Mouse (Mus musculus): ENCODE measurements around the gene Kalrn. TPM values are rescaled to one million over a fixed set of nuclear protein-coding genes. Genes with fewer than 3 reads are reported as not detected.

Kalrn gene
- polyA plus RNA-seq, 1 experiment from 2014 or later, result 16.8 TPM

- no peak for DNase-seq (ENCODE audit: low spot score, missing footprints)
- Histone ChIP-seq H3K9me3 (ENCODE audit: control insufficient read depth, low read length) (no peaks in the 10 kb centered on the region), H3K4me1 (ENCODE audit: control insufficient read depth, insufficient read depth, low read length) (peaks cover 8% of the 10 kb centered on the region), H3K9ac (ENCODE audit: low read length) (no peak overlapping the region), H3K27me3 (ENCODE audit: control insufficient read depth, insufficient read depth, low read length) (no peaks in the 10 kb centered on the region), H3K4me2 (no peak overlapping the region), H3K27ac (ENCODE audit: low read depth, low read length) (no peak overlapping the region), H3K4me3 (ENCODE audit: low read depth, low read length) (no peak overlapping the region), H3K36me3 (ENCODE audit: control insufficient read depth, insufficient read depth, low read length) (no peaks in the 10 kb centered on the region)
- 71% methylated on average over 3 of the region's 3 CpGs for WGBS
- ATAC-seq (ENCODE audit: low FRiP score), result no peak
Measured at GRCm38 (mm10) chr16:34417383-34417782, 155.9 kb downstream of the Kalrn start.

- Histone ChIP-seq H3K36me3 (ENCODE audit: control insufficient read depth, insufficient read depth, low read length) (no peaks in the 10 kb centered on the region), H3K27ac (ENCODE audit: low read depth, low read length) (no peak overlapping the region), H3K27me3 (ENCODE audit: control insufficient read depth, insufficient read depth, low read length) (no peaks in the 10 kb centered on the region), H3K4me1 (ENCODE audit: control insufficient read depth, insufficient read depth, low read length) (peaks cover 4% of the 10 kb centered on the region), H3K9me3 (ENCODE audit: control insufficient read depth, low read length) (no peaks in the 10 kb centered on the region), H3K4me2 (no peak overlapping the region), H3K4me3 (ENCODE audit: low read depth, low read length) (no peak overlapping the region), H3K9ac (ENCODE audit: low read length) (no peak overlapping the region)
- WGBS, result 84% methylated on average over 7 of the region's 7 CpGs
- ATAC-seq (ENCODE audit: low FRiP score), result no peak
- DNase-seq (ENCODE audit: low spot score, missing footprints), result no peak
Measured at GRCm38 (mm10) chr16:34414581-34414980, 158.8 kb downstream of the Kalrn start.

- no peak for ATAC-seq (ENCODE audit: low FRiP score)
- Histone ChIP-seq H3K27ac (ENCODE audit: low read depth, low read length) (no peak overlapping the region), H3K4me2 (no peak overlapping the region), H3K36me3 (ENCODE audit: control insufficient read depth, insufficient read depth, low read length) (no peaks in the 10 kb centered on the region), H3K9me3 (ENCODE audit: control insufficient read depth, low read length) (no peaks in the 10 kb centered on the region), H3K4me3 (ENCODE audit: low read depth, low read length) (no peak overlapping the region), H3K9ac (ENCODE audit: low read length) (no peak overlapping the region), H3K4me1 (ENCODE audit: control insufficient read depth, insufficient read depth, low read length) (peaks cover 4% of the 10 kb centered on the region), H3K27me3 (ENCODE audit: control insufficient read depth, insufficient read depth, low read length) (no peaks in the 10 kb centered on the region)
- no peak for DNase-seq (ENCODE audit: low spot score, missing footprints)
- 67% methylated on average over 10 of the region's 10 CpGs for WGBS
Measured at GRCm38 (mm10) chr16:34413868-34414333, 159.4 kb downstream of the Kalrn start.

- Histone ChIP-seq H3K36me3 (ENCODE audit: control insufficient read depth, insufficient read depth, low read length) (no peaks in the 10 kb centered on the region), H3K27me3 (ENCODE audit: control insufficient read depth, insufficient read depth, low read length) (no peaks in the 10 kb centered on the region), H3K9ac (ENCODE audit: low read length) (no peak overlapping the region), H3K27ac (ENCODE audit: low read depth, low read length) (no peak overlapping the region), H3K9me3 (ENCODE audit: control insufficient read depth, low read length) (no peaks in the 10 kb centered on the region), H3K4me3 (ENCODE audit: low read depth, low read length) (no peak overlapping the region), H3K4me2 (no peak overlapping the region), H3K4me1 (ENCODE audit: control insufficient read depth, insufficient read depth, low read length) (no peaks in the 10 kb centered on the region)
- ATAC-seq (ENCODE audit: low FRiP score), result no peak; the same call in 1 of the 2 replicates
- WGBS, result 85% methylated on average over 8 of the region's 8 CpGs
- DNase-seq (ENCODE audit: low spot score, missing footprints), result no peak
Measured at GRCm38 (mm10) chr16:34407036-34407435, 166.3 kb downstream of the Kalrn start.

GRCm38 (mm10) chr16:34405094-34405493 is 168.2 kb downstream of the Kalrn start:
- H3K4me3 ChIP-seq (ENCODE audit: low read depth, low read length), result no peak overlapping the region
- H3K9ac ChIP-seq (ENCODE audit: low read length), result no peak overlapping the region
- H3K27me3 ChIP-seq (ENCODE audit: control insufficient read depth, insufficient read depth, low read length), result no peaks in the 10 kb centered on the region
- no peak for DNase-seq (ENCODE audit: low spot score, missing footprints)
- no peak overlapping the region for H3K4me2 ChIP-seq
- WGBS, result 72% methylated on average over 5 of the region's 5 CpGs
- H3K9me3 ChIP-seq (ENCODE audit: control insufficient read depth, low read length), result no peaks in the 10 kb centered on the region
- no peak for ATAC-seq (ENCODE audit: low FRiP score)
- H3K27ac ChIP-seq (ENCODE audit: low read depth, low read length), result no peak overlapping the region
- no peaks in the 10 kb centered on the region for H3K36me3 ChIP-seq (ENCODE audit: control insufficient read depth, insufficient read depth, low read length)
- no peaks in the 10 kb centered on the region for H3K4me1 ChIP-seq (ENCODE audit: control insufficient read depth, insufficient read depth, low read length)

- Histone ChIP-seq H3K36me3 (ENCODE audit: control insufficient read depth, insufficient read depth, low read length) (no peaks in the 10 kb centered on the region), H3K9me3 (ENCODE audit: control insufficient read depth, low read length) (no peaks in the 10 kb centered on the region), H3K9ac (ENCODE audit: low read length) (no peak overlapping the region), H3K27me3 (ENCODE audit: control insufficient read depth, insufficient read depth, low read length) (no peaks in the 10 kb centered on the region), H3K27ac (ENCODE audit: low read depth, low read length) (no peak overlapping the region), H3K4me3 (ENCODE audit: low read depth, low read length) (no peak overlapping the region), H3K4me2 (no peak overlapping the region), H3K4me1 (ENCODE audit: control insufficient read depth, insufficient read depth, low read length) (no peaks in the 10 kb centered on the region)
- 68% methylated on average over 1 of the region's 1 CpGs for WGBS
- no peak for DNase-seq (ENCODE audit: low spot score, missing footprints)
- ATAC-seq (ENCODE audit: low FRiP score), result no peak
Measured at GRCm38 (mm10) chr16:34401216-34401615, 172.1 kb downstream of the Kalrn start.

GRCm38 (mm10) chr16:34400102-34400728 is 173.1 kb downstream of the Kalrn start:
- Histone ChIP-seq H3K4me3 (ENCODE audit: low read depth, low read length) (no peak overlapping the region), H3K4me1 (ENCODE audit: control insufficient read depth, insufficient read depth, low read length) (no peaks in the 10 kb centered on the region), H3K9ac (ENCODE audit: low read length) (no peak overlapping the region), H3K9me3 (ENCODE audit: control insufficient read depth, low read length) (no peaks in the 10 kb centered on the region), H3K36me3 (ENCODE audit: control insufficient read depth, insufficient read depth, low read length) (no peaks in the 10 kb centered on the region), H3K4me2 (no peak overlapping the region), H3K27ac (ENCODE audit: low read depth, low read length) (no peak overlapping the region), H3K27me3 (ENCODE audit: control insufficient read depth, insufficient read depth, low read length) (no peaks in the 10 kb centered on the region)
- ATAC-seq (ENCODE audit: low FRiP score) (no peak), DNase-seq (ENCODE audit: low spot score, missing footprints) (no peak)
- WGBS, result 50% methylated on average over 13 of the region's 13 CpGs

GRCm38 (mm10) chr16:34395221-34395811 is 178.0 kb downstream of the Kalrn start:
- Histone ChIP-seq H3K9ac (ENCODE audit: low read length) (no peak overlapping the region), H3K27ac (ENCODE audit: low read depth, low read length) (no peak overlapping the region), H3K9me3 (ENCODE audit: control insufficient read depth, low read length) (no peaks in the 10 kb centered on the region), H3K4me2 (no peak overlapping the region), H3K36me3 (ENCODE audit: control insufficient read depth, insufficient read depth, low read length) (no peaks in the 10 kb centered on the region), H3K4me1 (ENCODE audit: control insufficient read depth, insufficient read depth, low read length) (no peaks in the 10 kb centered on the region), H3K27me3 (ENCODE audit: control insufficient read depth, insufficient read depth, low read length) (no peaks in the 10 kb centered on the region), H3K4me3 (ENCODE audit: low read depth, low read length) (no peak overlapping the region)
- DNase-seq (ENCODE audit: low spot score, missing footprints) (no peak), ATAC-seq (ENCODE audit: low FRiP score) (no peak)

GRCm38 (mm10) chr16:34389520-34390271 is 183.6 kb downstream of the Kalrn start:
- WGBS, result 74% methylated on average over 5 of the region's 5 CpGs
- Histone ChIP-seq H3K9ac (ENCODE audit: low read length) (no peak overlapping the region), H3K4me2 (no peak overlapping the region), H3K4me3 (ENCODE audit: low read depth, low read length) (no peak overlapping the region), H3K27me3 (ENCODE audit: control insufficient read depth, insufficient read depth, low read length) (no peaks in the 10 kb centered on the region), H3K27ac (ENCODE audit: low read depth, low read length) (no peak overlapping the region), H3K4me1 (ENCODE audit: control insufficient read depth, insufficient read depth, low read length) (peaks cover 3% of the 10 kb centered on the region), H3K9me3 (ENCODE audit: control insufficient read depth, low read length) (no peaks in the 10 kb centered on the region), H3K36me3 (ENCODE audit: control insufficient read depth, insufficient read depth, low read length) (no peaks in the 10 kb centered on the region)
- DNase-seq (ENCODE audit: low spot score, missing footprints) (no peak), ATAC-seq (ENCODE audit: low FRiP score) (no peak)

Data from midbrain, embryonic 11.5 days (tissue).